Mouse (Mus musculus): ENCODE data around the gene Pla2g4c. TPM values are rescaled to one million over a fixed set of nuclear protein-coding genes. Genes with fewer than 3 reads are reported as not detected.

The Pla2g4c gene
- polyA plus RNA-seq, 1 experiment: 3.0 TPM

GRCm38 (mm10) chr7:13321424-13321823 is 3.0 kb upstream of the Pla2g4c start:
- WGBS: 76% methylated on average over 3 of the region's 3 CpGs
- DNase-seq (ENCODE audit: low read depth, low spot score): no peak

GRCm38 (mm10) chr7:13330575-13330974 is 6.1 kb downstream of the Pla2g4c start:
- WGBS: 97% methylated on average over 2 of the region's 2 CpGs
- DNase-seq (ENCODE audit: low read depth, low spot score): no peak

GRCm38 (mm10) chr7:13355943-13356342 is 31.5 kb downstream of the Pla2g4c start:
- no peak for DNase-seq (ENCODE audit: low read depth, low spot score)

- WGBS: 86% methylated on average over 2 of the region's 2 CpGs
- DNase-seq (ENCODE audit: low read depth, low spot score): no peak
Measured at GRCm38 (mm10) chr7:13380588-13380987, 56.1 kb downstream of the Pla2g4c start.

- 81% methylated on average over 1 of the region's 1 CpGs for WGBS
- DNase-seq (ENCODE audit: low read depth, low spot score): no peak
Measured at GRCm38 (mm10) chr7:13397832-13398231, 73.4 kb downstream of the Pla2g4c start, which contains the start of gene Cabp5. Gene Cabp5, plus strand, starts transcription at chr7:13398132.

Other genes starting within 250 kb of the Pla2g4c start
- not detected in 2 replicates for gene Vmn1r85, start 229.5 kb upstream of the Pla2g4c start, polyA plus RNA-seq (2012; rRNA removed)
- gene Vmn1r86, start 204.7 kb upstream of the Pla2g4c start, polyA plus RNA-seq (2012; rRNA removed): not detected in 2 replicates
- not detected in 2 replicates for gene Vmn1r87, start 184.5 kb upstream of the Pla2g4c start, polyA plus RNA-seq (2012; rRNA removed)
- not detected in 2 replicates for gene Vmn1r88, start 165.1 kb upstream of the Pla2g4c start, polyA plus RNA-seq (2012; rRNA removed)
- gene Vmn1r89, start 111.6 kb upstream of the Pla2g4c start, polyA plus RNA-seq (2012; rRNA removed): not detected in 2 replicates
- 18.4 and 20.1 TPM in 2 replicates for gene Lig1, start 47.4 kb upstream of the Pla2g4c start, polyA plus RNA-seq (2012; rRNA removed)
- 1.6 and 2.2 TPM in 2 replicates for gene Zswim9, start 45.9 kb upstream of the Pla2g4c start, polyA plus RNA-seq (2012; rRNA removed)
- gene Cabp5, start 73.5 kb downstream of the Pla2g4c start, polyA plus RNA-seq (2012; rRNA removed): not detected in 2 replicates
- gene Bsph1, start 126.2 kb downstream of the Pla2g4c start, polyA plus RNA-seq (2012; rRNA removed): not detected in 2 replicates
- gene Bsph2, start 246.4 kb downstream of the Pla2g4c start, polyA plus RNA-seq (2012; rRNA removed): not detected in 2 replicates